Mouse (Mus musculus): ENCODE measurements around the gene Invs. TPM values are rescaled to one million over a fixed set of nuclear protein-coding genes. Genes with fewer than 3 reads are reported as not detected.

Invs gene
- polyA plus RNA-seq, 1 experiment from 2014 or later = 10.5 TPM

DNA sequence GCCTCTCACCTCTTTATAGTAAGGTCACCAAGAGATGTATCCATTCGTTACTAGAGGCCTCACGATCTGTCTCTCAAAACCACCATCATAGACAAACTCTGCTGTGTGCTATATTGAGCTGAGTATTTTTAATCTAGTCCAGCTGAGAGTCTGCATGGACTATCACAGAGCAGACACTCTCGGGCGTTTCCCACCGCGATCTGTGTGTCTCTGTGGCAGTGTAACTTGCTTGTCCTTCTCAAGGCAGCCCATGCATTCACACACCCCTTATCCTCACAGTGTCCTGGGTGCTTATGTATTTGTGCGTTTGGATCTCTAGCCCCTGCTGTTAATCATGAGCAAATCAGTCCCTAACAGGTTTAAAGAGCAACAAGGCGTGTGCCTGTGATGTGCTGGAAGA lies 133.9 kb downstream of the Invs start:
- Histone ChIP-seq H3K4me1 (no peaks in the 10 kb centered on the region), H3K9me3 (no peaks in the 10 kb centered on the region), H3K27me3 (no peaks in the 10 kb centered on the region), H3K4me2 (replicated peaks) (no peak overlapping the region), H3K36me3 (no peaks in the 10 kb centered on the region), H3K4me3 (no peak overlapping the region), H3K27ac (replicated peaks) (no peak overlapping the region), H3K9ac (replicated peaks) (no peak overlapping the region)
- WGBS = 89% methylated on average over 8 of the region's 8 CpGs
- ATAC-seq (ENCODE audit: low FRiP score, low read depth) = no peak

DNA sequence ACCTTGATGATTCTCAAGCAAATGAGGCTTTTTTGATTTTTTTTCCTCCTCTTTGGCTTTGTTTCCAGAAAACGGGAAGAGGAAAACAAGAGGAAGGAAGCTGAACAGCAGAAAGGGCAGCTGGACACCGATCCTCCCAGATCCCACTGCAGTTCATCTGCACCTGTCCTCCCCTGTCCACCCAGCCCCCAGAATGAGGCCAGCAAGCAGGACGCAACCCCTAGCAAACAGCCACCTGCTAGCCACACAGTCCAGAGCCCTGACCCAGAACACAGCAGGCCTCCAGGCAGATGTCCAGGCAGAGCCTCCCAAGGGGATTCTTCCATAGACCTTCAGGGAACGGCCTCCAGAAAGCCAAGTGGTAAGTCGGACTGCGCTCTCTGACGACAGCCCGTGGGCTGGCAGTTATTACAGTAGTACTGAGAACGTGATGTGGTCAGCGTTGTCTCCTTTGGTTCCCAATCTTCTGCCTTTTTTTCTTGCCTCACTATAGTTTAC lies 136.3 kb downstream of the Invs start:
- Histone ChIP-seq H3K27ac (replicated peaks) (no peak overlapping the region), H3K9ac (replicated peaks) (no peak overlapping the region), H3K9me3 (no peaks in the 10 kb centered on the region), H3K4me1 (no peaks in the 10 kb centered on the region), H3K4me3 (no peak overlapping the region), H3K4me2 (replicated peaks) (no peak overlapping the region), H3K27me3 (no peaks in the 10 kb centered on the region), H3K36me3 (no peaks in the 10 kb centered on the region)
- no peak for ATAC-seq (ENCODE audit: low FRiP score, low read depth)
- 86% methylated on average over 10 of the region's 10 CpGs for WGBS

DNA sequence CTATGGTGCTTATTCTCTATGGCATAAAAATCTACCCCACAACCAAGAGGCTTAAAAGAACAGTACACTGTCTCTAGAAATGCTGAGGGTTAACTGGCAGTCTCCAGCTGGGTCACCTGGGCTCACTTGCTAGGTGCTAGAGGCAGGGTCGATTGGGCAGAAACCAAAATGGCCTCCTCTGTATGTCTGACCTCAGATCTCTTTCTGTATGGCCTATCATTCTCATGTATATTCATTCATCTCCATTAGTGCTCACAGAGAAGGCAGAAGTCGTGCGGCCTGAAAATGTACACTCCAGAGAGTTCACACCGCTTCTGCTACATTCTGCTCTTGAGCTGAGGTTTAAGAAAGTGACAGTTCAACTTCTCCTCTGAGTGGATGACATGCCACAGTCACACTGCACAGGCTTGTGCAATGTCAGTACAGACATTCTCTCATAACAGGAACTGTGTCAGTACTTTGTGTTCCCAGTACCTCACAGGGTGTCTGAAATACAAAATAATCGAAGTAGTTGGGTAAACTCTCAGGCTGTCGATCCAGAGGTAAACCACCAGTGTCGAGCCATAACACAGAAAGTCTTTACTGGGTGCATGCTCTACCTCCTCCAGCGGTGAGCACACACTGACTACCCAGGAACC lies 139.4 kb downstream of the Invs start:
- 92% methylated on average over 8 of the region's 8 CpGs for WGBS
- ATAC-seq (ENCODE audit: low FRiP score, low read depth) = no peak
- no peak overlapping the region for H3K9ac ChIP-seq (replicated peaks)
- 0 out of 2 replicates have a peak, but pooled peaks cover 6% of the 10 kb centered on the region for H3K36me3 ChIP-seq
- H3K9me3 ChIP-seq = no peaks in the 10 kb centered on the region
- H3K27ac ChIP-seq (replicated peaks) = no peak overlapping the region
- no peak overlapping the region for H3K4me2 ChIP-seq (replicated peaks)
- no peaks in the 10 kb centered on the region for H3K4me1 ChIP-seq
- H3K4me3 ChIP-seq = no peak overlapping the region
- H3K27me3 ChIP-seq = no peaks in the 10 kb centered on the region

DNA sequence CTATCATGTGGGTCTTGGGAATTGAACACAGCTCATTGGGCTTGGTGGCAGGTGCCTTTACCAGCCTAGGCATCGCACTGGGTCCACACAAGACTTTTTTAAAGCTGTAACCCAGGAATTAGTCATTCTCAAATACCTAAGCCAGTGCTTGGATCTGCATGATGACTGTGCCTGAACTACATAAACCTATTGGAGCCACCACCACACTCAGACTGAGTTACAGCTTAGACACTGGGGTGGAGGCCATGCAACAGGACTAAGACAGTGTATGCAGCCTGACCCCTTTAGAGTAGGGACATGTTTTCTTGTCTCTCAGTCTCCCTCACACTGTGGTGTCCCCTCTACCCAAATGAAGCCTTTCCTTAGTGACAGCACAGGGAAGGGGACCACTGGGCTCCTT lies 143.1 kb downstream of the Invs start:
- H3K4me2 ChIP-seq (replicated peaks) = no peak overlapping the region
- 100% methylated on average over 1 of the region's 1 CpGs for WGBS

DNA sequence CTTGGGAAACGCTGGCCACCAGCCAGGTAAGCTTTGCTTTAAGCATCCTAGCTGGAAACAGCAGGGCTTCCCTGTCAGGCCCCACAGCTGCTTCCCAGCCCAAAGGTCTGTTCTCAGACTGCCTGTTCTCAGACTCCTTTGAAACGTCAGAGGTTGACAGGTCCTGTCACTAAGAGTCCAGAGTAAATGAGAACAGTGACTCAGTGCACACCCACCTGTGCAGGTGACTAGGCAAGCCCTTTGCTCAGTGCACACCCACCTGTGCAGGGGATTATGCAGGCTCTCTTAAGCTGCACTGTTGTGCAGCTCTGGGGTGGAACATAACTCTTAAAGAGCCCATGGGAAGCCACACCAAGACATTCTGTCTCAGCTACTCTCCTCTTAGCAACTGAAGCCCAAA lies 144.2 kb downstream of the Invs start:
- Histone ChIP-seq H3K9me3 (no peaks in the 10 kb centered on the region), H3K27ac (replicated peaks) (no peak overlapping the region), H3K27me3 (no peaks in the 10 kb centered on the region), H3K9ac (replicated peaks) (no peak overlapping the region), H3K4me1 (no peaks in the 10 kb centered on the region), H3K36me3 (peaks cover 8% of the 10 kb centered on the region; the same call in 1 of the 2 replicates), H3K4me2 (replicated peaks) (no peak overlapping the region), H3K4me3 (no peak overlapping the region)
- peak; percentile 9; the same call in 1 of the 2 replicates for ATAC-seq (ENCODE audit: low FRiP score, low read depth)
- WGBS = 66% methylated on average over 2 of the region's 2 CpGs

More for the DNA sequence above, 143.1 kb downstream of the Invs start:
- Histone ChIP-seq H3K4me3 (no peak overlapping the region), H3K9ac (replicated peaks) (no peak overlapping the region), H3K9me3 (no peaks in the 10 kb centered on the region), H3K4me1 (no peaks in the 10 kb centered on the region), H3K27ac (replicated peaks) (no peak overlapping the region), H3K36me3 (0 out of 2 replicates have a peak, but pooled peaks cover 6% of the 10 kb centered on the region), H3K27me3 (no peaks in the 10 kb centered on the region)
- ATAC-seq (ENCODE audit: low FRiP score, low read depth) = no peak

DNA sequence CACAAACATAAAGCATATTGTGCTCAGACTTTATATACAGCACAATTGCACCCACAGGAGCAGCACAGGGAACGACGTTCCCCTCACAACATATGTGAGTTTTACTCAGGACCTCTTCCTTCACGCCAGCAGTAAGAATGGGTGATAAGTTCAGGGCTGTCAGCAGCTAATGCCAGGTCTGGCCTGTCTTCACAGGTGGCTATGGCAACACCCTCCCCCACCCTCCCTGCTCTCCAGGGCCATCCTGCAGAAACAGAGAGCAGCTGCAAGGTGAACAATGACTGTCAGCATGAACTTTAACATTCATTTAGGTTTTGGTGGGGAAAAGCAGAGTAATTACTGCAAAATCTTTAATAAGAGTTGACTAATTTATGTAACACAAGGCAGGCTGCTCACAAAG lies 147.9 kb downstream of the Invs start:
- Histone ChIP-seq H3K4me2 (replicated peaks) (no peak overlapping the region), H3K4me3 (no peak overlapping the region), H3K27me3 (no peaks in the 10 kb centered on the region), H3K36me3 (peaks cover 38% of the 10 kb centered on the region), H3K9me3 (no peaks in the 10 kb centered on the region), H3K4me1 (no peaks in the 10 kb centered on the region), H3K9ac (replicated peaks) (no peak overlapping the region), H3K27ac (replicated peaks) (no peak overlapping the region)
- WGBS = 85% methylated on average over 3 of the region's 3 CpGs
- no peak for ATAC-seq (ENCODE audit: low FRiP score, low read depth)

DNA sequence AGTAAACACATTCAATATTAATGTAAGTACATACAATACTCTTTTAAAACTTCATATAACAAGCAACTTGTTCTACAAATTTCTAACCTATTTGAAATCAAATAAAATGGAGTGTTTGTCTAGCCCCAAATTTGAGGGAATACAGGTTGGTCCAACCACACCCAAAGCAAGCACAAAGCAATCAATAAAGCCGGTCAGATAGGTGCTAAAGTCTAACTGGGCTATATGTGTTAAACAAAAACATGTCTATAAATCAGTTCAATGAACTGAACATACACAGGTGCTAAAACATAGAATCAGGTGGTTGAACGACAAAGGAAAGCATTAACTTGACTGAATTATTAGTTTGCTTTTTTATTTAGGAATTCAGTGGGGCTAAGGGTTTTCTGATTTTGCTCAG lies 148.5 kb downstream of the Invs start:
- Histone ChIP-seq H3K4me1 (no peaks in the 10 kb centered on the region), H3K4me2 (replicated peaks) (no peak overlapping the region), H3K27ac (replicated peaks) (no peak overlapping the region), H3K4me3 (no peak overlapping the region), H3K27me3 (no peaks in the 10 kb centered on the region), H3K36me3 (peaks cover 44% of the 10 kb centered on the region), H3K9me3 (no peaks in the 10 kb centered on the region), H3K9ac (replicated peaks) (no peak overlapping the region)
- no peak for ATAC-seq (ENCODE audit: low FRiP score, low read depth)
- WGBS = 95% methylated on average over 2 of the region's 2 CpGs

DNA sequence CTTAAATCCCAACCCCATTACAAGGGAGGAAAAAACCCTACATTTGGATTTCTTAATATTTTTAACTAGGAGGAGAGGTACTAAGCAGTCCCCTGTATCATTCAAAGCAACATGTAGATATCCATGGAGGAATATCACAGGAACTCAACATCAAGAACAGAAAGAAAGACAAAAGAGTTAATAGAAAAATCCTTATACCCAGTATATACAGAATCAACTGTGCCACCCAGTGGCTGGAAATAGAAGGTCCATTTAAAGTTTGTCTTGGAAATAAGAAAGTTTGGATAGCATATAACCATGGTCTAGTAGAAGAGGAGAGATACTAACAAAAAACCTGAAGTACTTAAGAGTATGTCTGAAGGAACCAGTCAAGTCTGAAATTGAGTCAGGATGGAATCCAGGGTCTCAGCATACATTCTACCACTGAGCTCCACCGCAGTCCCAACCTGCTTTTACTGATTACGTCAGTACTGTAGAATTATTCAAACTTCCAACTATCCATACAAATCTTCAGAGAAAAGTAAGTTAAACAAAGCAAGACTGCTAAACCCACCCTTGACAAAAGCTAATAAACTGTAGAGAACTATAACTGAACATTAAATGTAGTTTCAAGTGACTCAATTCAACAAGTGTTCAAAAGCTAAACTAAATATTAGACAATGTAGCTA lies 174.7 kb downstream of the Invs start:
- no peak overlapping the region for H3K27ac ChIP-seq (replicated peaks)
- peaks cover 56% of the 10 kb centered on the region for H3K36me3 ChIP-seq
- no peak overlapping the region for H3K4me2 ChIP-seq (replicated peaks)
- H3K9ac ChIP-seq (replicated peaks) = no peak overlapping the region
- no peaks in the 10 kb centered on the region for H3K4me1 ChIP-seq
- no peak for ATAC-seq (ENCODE audit: low FRiP score, low read depth)
- no peak overlapping the region for H3K4me3 ChIP-seq
- H3K9me3 ChIP-seq = no peaks in the 10 kb centered on the region
- H3K27me3 ChIP-seq = no peaks in the 10 kb centered on the region
- WGBS = 97% methylated on average over 2 of the region's 2 CpGs

DNA sequence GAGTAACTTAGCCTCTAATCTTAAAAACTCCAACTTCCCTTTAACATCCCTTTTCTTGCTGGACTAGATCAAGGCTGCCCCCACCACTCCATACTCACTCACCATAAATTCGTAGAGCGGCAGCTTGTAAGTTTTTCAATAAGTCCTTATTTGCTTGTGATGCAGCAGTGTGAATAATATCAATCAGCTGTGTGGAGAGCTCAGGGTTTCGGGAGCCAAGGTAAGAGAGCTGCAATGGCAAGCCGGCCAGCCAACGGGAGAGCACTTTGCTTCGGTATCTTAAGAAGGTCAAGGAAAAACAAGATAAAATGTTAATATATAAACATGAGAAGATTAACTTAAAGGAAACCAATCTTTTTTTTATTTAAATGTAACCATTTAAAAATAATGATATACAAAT lies 178.9 kb downstream of the Invs start:
- H3K36me3 ChIP-seq = peaks cover 47% of the 10 kb centered on the region
- H3K9me3 ChIP-seq = no peaks in the 10 kb centered on the region
- H3K27ac ChIP-seq (replicated peaks) = no peak overlapping the region
- no peaks in the 10 kb centered on the region for H3K4me1 ChIP-seq
- 96% methylated on average over 6 of the region's 6 CpGs for WGBS
- H3K4me2 ChIP-seq (replicated peaks) = no peak overlapping the region
- ATAC-seq (ENCODE audit: low FRiP score, low read depth) = no peak
- H3K4me3 ChIP-seq = no peak overlapping the region
- H3K9ac ChIP-seq (replicated peaks) = no peak overlapping the region
- no peaks in the 10 kb centered on the region for H3K27me3 ChIP-seq

DNA sequence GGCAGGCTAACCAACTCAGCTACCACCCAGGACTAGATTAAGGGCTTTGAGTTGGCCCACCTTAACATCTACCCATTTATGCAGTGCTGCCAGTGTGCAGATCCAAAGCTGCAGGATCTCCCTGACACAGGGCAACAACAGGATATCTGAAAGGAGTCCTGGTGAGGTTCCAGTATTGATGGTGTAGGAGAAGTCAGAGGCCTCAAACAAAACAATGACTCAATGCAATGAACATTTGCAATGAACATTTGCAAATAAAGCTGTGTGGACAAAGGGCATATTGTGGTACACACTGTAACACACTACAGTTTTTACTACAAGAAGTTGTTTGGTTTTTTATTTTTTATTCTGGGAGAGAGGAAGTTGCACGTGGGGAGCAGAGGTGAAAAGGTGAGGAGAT lies 181.5 kb downstream of the Invs start:
- Histone ChIP-seq H3K4me1 (no peaks in the 10 kb centered on the region), H3K4me3 (no peak overlapping the region), H3K36me3 (peaks cover 40% of the 10 kb centered on the region), H3K4me2 (replicated peaks) (no peak overlapping the region), H3K27me3 (no peaks in the 10 kb centered on the region), H3K9me3 (no peaks in the 10 kb centered on the region), H3K9ac (replicated peaks) (no peak overlapping the region), H3K27ac (replicated peaks) (no peak overlapping the region)
- ATAC-seq (ENCODE audit: low FRiP score, low read depth) = no peak
- WGBS = 92% methylated on average over 1 of the region's 1 CpGs

DNA sequence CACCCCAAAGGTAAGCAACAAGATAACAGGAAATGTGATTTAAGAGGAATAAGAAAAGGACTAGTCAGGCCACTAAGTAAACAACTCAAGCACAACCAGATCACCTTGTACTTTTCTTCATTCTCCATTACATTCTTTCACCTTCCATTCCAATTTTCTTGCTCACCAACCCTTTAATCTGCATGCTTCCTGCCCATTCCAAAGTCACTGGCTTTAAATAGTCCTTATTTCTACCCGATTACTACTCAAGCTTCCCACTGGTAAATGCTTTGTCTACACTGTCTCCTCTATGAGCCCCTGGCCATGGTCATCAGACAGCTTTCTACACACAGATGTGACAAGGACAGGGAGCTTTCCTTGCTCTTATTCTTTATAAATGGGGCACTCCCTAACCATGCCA lies 191.4 kb downstream of the Invs start:
- H3K9ac ChIP-seq (replicated peaks) = peak overlapping the region; percentile 35; the same call in 1 of the 2 replicates

DNA sequence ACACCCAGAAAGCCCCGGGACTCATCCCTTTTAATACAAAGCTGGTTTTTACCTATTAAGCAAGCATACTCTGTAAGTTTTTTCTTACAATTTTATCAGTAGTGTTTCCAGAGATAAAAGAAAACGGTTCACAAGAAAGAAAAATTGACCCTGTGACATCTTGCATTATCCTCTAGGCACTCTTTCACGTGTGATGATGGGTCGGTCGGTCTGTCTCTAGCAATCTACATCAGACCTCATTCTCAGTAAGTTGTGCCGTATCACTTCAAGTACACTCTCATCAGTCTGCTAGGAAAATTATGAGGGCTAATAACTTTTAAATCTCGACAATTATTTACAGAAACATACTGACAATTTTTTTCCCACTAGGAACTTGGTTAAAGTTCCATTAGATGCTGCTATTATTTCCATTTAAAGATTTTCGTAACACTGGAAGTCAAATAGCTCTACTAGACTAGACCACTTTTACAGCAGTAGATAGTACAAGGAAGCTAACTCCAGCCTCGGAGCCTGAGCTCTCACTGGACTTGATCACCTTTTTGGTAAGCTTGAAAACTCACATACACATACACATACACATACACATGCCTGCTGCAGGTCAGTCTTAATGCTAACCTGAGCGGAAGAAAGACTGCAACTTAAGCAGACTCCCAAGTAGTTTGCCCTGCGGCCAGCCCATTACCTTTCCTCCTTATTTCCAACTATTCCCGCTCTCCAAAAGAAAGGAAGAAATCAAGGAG lies 192.7 kb downstream of the Invs start:
- Histone ChIP-seq H3K9ac (replicated peaks) (peak overlapping the region; percentile 87), H3K4me2 (replicated peaks) (peak overlapping the region; percentile 78), H3K4me3 (peak overlapping the region; percentile 97), H3K36me3 (peaks cover 11% of the 10 kb centered on the region), H3K9me3 (no peaks in the 10 kb centered on the region), H3K27me3 (no peaks in the 10 kb centered on the region), H3K27ac (replicated peaks) (no peak overlapping the region), H3K4me1 (peaks cover 17% of the 10 kb centered on the region)
- no peak for ATAC-seq (ENCODE audit: low FRiP score, low read depth)
- WGBS = 23% methylated on average over 12 of the region's 12 CpGs

More for the DNA sequence above, 191.4 kb downstream of the Invs start:
- Histone ChIP-seq H3K27ac (replicated peaks) (no peak overlapping the region), H3K36me3 (peaks cover 17% of the 10 kb centered on the region), H3K4me3 (no peak overlapping the region), H3K9me3 (no peaks in the 10 kb centered on the region), H3K4me1 (peaks cover 17% of the 10 kb centered on the region), H3K4me2 (replicated peaks) (peak overlapping the region; percentile 78), H3K27me3 (no peaks in the 10 kb centered on the region)
- 74% methylated on average over 1 of the region's 1 CpGs for WGBS
- ATAC-seq (ENCODE audit: low FRiP score, low read depth) = no peak

All from midbrain, embryonic 12.5 days (tissue).